Mouse (Mus musculus) heart, adult 2 months (tissue): Measurements from ENCODE around the gene Ccdc57.

ENCODE experiments used
- CTCF ChIP-seq: fragments of 200-600 bp; IDR thresholded peaks from 2 replicates; pipeline ENCODE4 v1.8.1; 2022; ENCODE audit warnings: antibody characterized with exemption, mild to moderate bottlenecking, moderate library complexity
- EP300 ChIP-seq: fragments of 200-500 bp; IDR thresholded peaks from 2 replicates; pipeline ENCODE4 v1.6.1; 2011; ENCODE audit warnings: low read depth, low read length, control low read depth; ENCODE audit not compliant: insufficient read depth
- POLR2A ChIP-seq: fragments of 200-500 bp; IDR thresholded peaks from 2 replicates; pipeline ENCODE4 v1.6.1; 2011; ENCODE audit warnings: mild to moderate bottlenecking, low read depth, low read length, control low read depth; ENCODE audit not compliant: insufficient read depth

- TF ChIP-seq CTCF (no peak), POLR2A (no peak), EP300 (no peak)
These were observed 148.4 kb downstream of the Ccdc57 start, which contains the start of the genes Rfng and Gps1 for GRCm38 (mm10) chr11:120784064-120784791.
